Mouse (Mus musculus) kidney, embryonic 14.5 days (tissue): ENCODE data around the gene Gm11567. TPM values are rescaled to one million over a fixed set of nuclear protein-coding genes. Genes with fewer than 3 reads are reported as not detected.
"Not testable (repeated sequence)": the region's sequence is repeated elsewhere in the genome, so short reads cannot be mapped to it uniquely, and the experiment has no call there.

Source experiments
- ATAC-seq: fragments of 200-750 bp; cut with Nextera tagmentation; 2 replicates; pipeline ENCODE4 v1.8.0; 2017; ENCODE audit warnings: moderate number of reproducible peaks, mild to moderate bottlenecking, moderate TSS enrichment, moderate library complexity; ENCODE audit not compliant: low FRiP score, low TSS enrichment
- H3K27ac ChIP-seq: fragments of 300-500 bp; sonication (generic); 2 replicates; pipeline ENCODE4 v1.5.1; 2014; ENCODE audit warnings: low read depth, mild to moderate bottlenecking, low read length, moderate library complexity, mixed read lengths
- H3K27me3 ChIP-seq: fragments of 300-500 bp; sonication (generic); 2 replicates; pipeline ENCODE4 v1.6.1; 2014; ENCODE audit warnings: mild to moderate bottlenecking, low read length; ENCODE audit not compliant: control insufficient read depth, insufficient read depth
- H3K36me3 ChIP-seq: fragments of 300-500 bp; sonication (generic); 2 replicates; pipeline ENCODE4 v1.6.1; 2014; ENCODE audit warnings: low read length, mixed read lengths; ENCODE audit not compliant: control insufficient read depth, insufficient read depth
- H3K4me1 ChIP-seq: fragments of 300-500 bp; sonication (generic); 2 replicates; pipeline ENCODE4 v1.6.1; 2014; ENCODE audit warnings: low read length, mixed read lengths; ENCODE audit not compliant: control insufficient read depth, insufficient read depth
- H3K4me2 ChIP-seq: fragments of 300-500 bp; sonication (generic); replicated peaks from 2 replicates; pipeline ENCODE4 v1.6.1; 2014; ENCODE audit warnings: low read depth, mild to moderate bottlenecking, low read length
- H3K4me3 ChIP-seq: fragments of 300-500 bp; sonication (generic); 2 replicates; pipeline ENCODE4 v1.5.1; 2014; ENCODE audit warnings: mild to moderate bottlenecking, low read length
- H3K9ac ChIP-seq: fragments of 300-500 bp; sonication (generic); 2 replicates; pipeline ENCODE4 v1.6.1; 2014; ENCODE audit warnings: low read depth, mild to moderate bottlenecking, low read length, moderate library complexity
- H3K9me3 ChIP-seq: fragments of 300-500 bp; sonication (generic); 2 replicates; pipeline ENCODE4 v1.6.1; 2016; ENCODE audit warnings: low read length; ENCODE audit not compliant: control insufficient read depth
- WGBS: fragments of 180-500 bp; shearing (Covaris S2); extraction: QIAGEN DNeasy Blood & Tissue Kit; methylation state at CpG from one replicate; pipeline ENCODE4 v1.1.7; 2014; 5-methylcytosine and 5-hydroxymethylcytosine counted together
- polyA plus RNA-seq: library from polyadenylated mRNA; unstranded; fragments of >200 nt; fragmentation: Nextera tagmentation; extraction: Ambion mirVana; gene quantifications from 2 replicates; pipeline ENCODE4 v1.2.1, GENCODE M21; 2014

The Gm11567 gene
- polyA plus RNA-seq, 1 experiment from 2014 or later = not detected

- not testable (repeated sequence) for H3K9me3 ChIP-seq, H3K4me3 ChIP-seq, H3K9ac ChIP-seq, ATAC-seq, H3K4me1 ChIP-seq, H3K36me3 ChIP-seq, H3K27me3 ChIP-seq, H3K27ac ChIP-seq, H3K4me2 ChIP-seq
- 67% methylated on average over 1 of the region's 1 CpGs for WGBS
Measured at GRCm38 (mm10) chr11:99873089-99873488, 5.9 kb upstream of the Gm11567 start, which contains the start of gene Krtap9-1. Gene Krtap9-1 (plus strand): TSS chr11:99873389.

- no peak for ATAC-seq
- H3K27ac ChIP-seq = no peak within 1 kb of the TSS
- H3K36me3 ChIP-seq = no peaks in the 10 kb centered on the region
- no peaks in the 10 kb centered on the region for H3K27me3 ChIP-seq
- H3K9ac ChIP-seq = no peak within 1 kb of the TSS
- H3K9me3 ChIP-seq = no peaks in the 10 kb centered on the region
- WGBS = 81% methylated on average over 2 of the region's 2 CpGs
- no peaks in the 10 kb centered on the region for H3K4me1 ChIP-seq
- no peak within 1 kb of the TSS for H3K4me3 ChIP-seq
- no peak within 1 kb of the TSS for H3K4me2 ChIP-seq
Measured at GRCm38 (mm10) chr11:99907620-99908019, 28.6 kb downstream of the Gm11567 start, which contains the start of gene Krtap31-1. Gene Krtap31-1 (plus strand): TSS chr11:99907920.

- Histone ChIP-seq H3K9me3 (no peaks in the 10 kb centered on the region), H3K4me1 (no peaks in the 10 kb centered on the region), H3K4me2 (no peak within 1 kb of the TSS), H3K9ac (no peak within 1 kb of the TSS), H3K4me3 (no peak within 1 kb of the TSS), H3K36me3 (no peaks in the 10 kb centered on the region), H3K27ac (no peak within 1 kb of the TSS), H3K27me3 (no peaks in the 10 kb centered on the region)
- 93% methylated on average over 3 of the region's 3 CpGs for WGBS
- ATAC-seq = no peak
Measured at GRCm38 (mm10) chr11:99914451-99914850, 35.5 kb downstream of the Gm11567 start, which contains the start of gene Gm11565. Gene Gm11565 (plus strand): TSS chr11:99914751.

Other genes starting within 250 kb of the Gm11567 start
- not detected in 2 replicates for gene Krtap4-2, start 244.1 kb upstream of the Gm11567 start, polyA plus RNA-seq
- gene Krtap4-7, start 235.1 kb upstream of the Gm11567 start, polyA plus RNA-seq = not detected in 2 replicates
- not detected in 2 replicates for gene Gm11555, start 229.0 kb upstream of the Gm11567 start, polyA plus RNA-seq
- not detected in 2 replicates for gene Gm11563, start 220.2 kb upstream of the Gm11567 start, polyA plus RNA-seq
- not detected in 2 replicates for gene Krtap4-6, start 213.2 kb upstream of the Gm11567 start, polyA plus RNA-seq
- gene Gm14190, start 188.4 kb upstream of the Gm11567 start, polyA plus RNA-seq = not detected in 2 replicates
- not detected in 2 replicates for gene Gm14180, start 144.9 kb upstream of the Gm11567 start, polyA plus RNA-seq
- not detected in 2 replicates for gene Gm11595, start 106.3 kb upstream of the Gm11567 start, polyA plus RNA-seq
- gene Krtap4-8, start 98.5 kb upstream of the Gm11567 start, polyA plus RNA-seq = not detected in 2 replicates
- gene Krtap4-9, start 94.0 kb upstream of the Gm11567 start, polyA plus RNA-seq = not detected in 2 replicates
- gene Gm11596, start 85.7 kb upstream of the Gm11567 start, polyA plus RNA-seq = not detected in 2 replicates
- gene Gm11569, start 80.3 kb upstream of the Gm11567 start, polyA plus RNA-seq = not detected in 2 replicates
- gene Gm11554, start 74.7 kb upstream of the Gm11567 start, polyA plus RNA-seq = not detected in 2 replicates
- gene Krtap4-13, start 69.3 kb upstream of the Gm11567 start, polyA plus RNA-seq = not detected in 2 replicates
- not detected in 2 replicates for gene Gm11564, start 63.5 kb upstream of the Gm11567 start, polyA plus RNA-seq
- not detected in 2 replicates for gene 2300003K06Rik, start 41.1 kb upstream of the Gm11567 start, polyA plus RNA-seq
- gene Krtap4-16, start 27.6 kb upstream of the Gm11567 start, polyA plus RNA-seq = not detected in 2 replicates
- gene Gm11568, start 21.3 kb upstream of the Gm11567 start, polyA plus RNA-seq = not detected in 2 replicates
- gene Gm11559, start 14.7 kb upstream of the Gm11567 start, polyA plus RNA-seq = not detected in 2 replicates
- not detected in 2 replicates for gene Krtap9-1, start 5.8 kb upstream of the Gm11567 start, polyA plus RNA-seq
- not detected in 2 replicates for gene Krtap31-1, start 28.7 kb downstream of the Gm11567 start, polyA plus RNA-seq
- not detected in 2 replicates for gene Gm11565, start 35.6 kb downstream of the Gm11567 start, polyA plus RNA-seq
- gene Krtap31-2, start 57.1 kb downstream of the Gm11567 start, polyA plus RNA-seq = not detected in 2 replicates
- not detected in 2 replicates for gene Krtap9-5, start 69.3 kb downstream of the Gm11567 start, polyA plus RNA-seq
- not detected in 2 replicates for gene Krtap29-1, start 99.9 kb downstream of the Gm11567 start, polyA plus RNA-seq
- not detected in 2 replicates for gene Krtap16-1, start 107.4 kb downstream of the Gm11567 start, polyA plus RNA-seq
- gene Krtap17-1, start 114.8 kb downstream of the Gm11567 start, polyA plus RNA-seq = not detected in 2 replicates
- gene Krt33a, start 137.0 kb downstream of the Gm11567 start, polyA plus RNA-seq = not detected in 2 replicates
- not detected in 2 replicates for gene Krt33b, start 150.7 kb downstream of the Gm11567 start, polyA plus RNA-seq
- 0.11 TPM in 1 of 2 replicates, not detected in the other for gene Krt34, start 162.4 kb downstream of the Gm11567 start, polyA plus RNA-seq
- gene Krt31, start 171.4 kb downstream of the Gm11567 start, polyA plus RNA-seq = not detected in 2 replicates
- not detected in 2 replicates for gene Krt32, start 209.0 kb downstream of the Gm11567 start, polyA plus RNA-seq
- gene Krt35, start 217.1 kb downstream of the Gm11567 start, polyA plus RNA-seq = not detected in 2 replicates
- gene Krt36, start 226.4 kb downstream of the Gm11567 start, polyA plus RNA-seq = 1.4 and 1.5 TPM in 2 replicates
- not detected in 2 replicates for gene Krt13, start 242.4 kb downstream of the Gm11567 start, polyA plus RNA-seq